Mouse (Mus musculus) spleen, adult 2 months (tissue): Measurements from ENCODE around the gene Pkd1.

Source experiments
- CTCF ChIP-seq: fragments of 200-500 bp; IDR thresholded peaks from 2 replicates; pipeline ENCODE4 v1.5.1; 2011; ENCODE audit warnings: mild to moderate bottlenecking, inconsistent platforms; ENCODE audit not compliant: insufficient read depth, insufficient read length, insufficient replicate concordance; ENCODE audit errors: extremely low read depth
- POLR2A ChIP-seq: fragments of 200-500 bp; IDR thresholded peaks from 2 replicates; pipeline ENCODE4 v1.6.1; 2011; ENCODE audit warnings: low read depth, low read length, inconsistent platforms

GRCm38 (mm10) chr17:24546234-24546633 is 3.4 kb upstream of the Pkd1 start:
- no peak for TF ChIP-seq CTCF
- no peak for TF ChIP-seq POLR2A
